Comparison of ENCODE assay signal across 8 mouse cellular contexts in genomic region chr2:144526981-144527820, GRCm38 (mm10). TPM values are rescaled to one million over a fixed set of nuclear protein-coding genes. Genes with fewer than 3 reads are reported as not detected.
DNase-seq lines count a peak whose midpoint lies in the region; ATAC-seq and TF ChIP-seq lines count a peak whose summit lies in the region.

Dzank1 (minus strand) TSS chr2:144527414.
Polr3f (plus strand) TSS chr2:144527718.

- peak within 1 kb of the TSS; percentile 90 to 98 (median 93) for H3K4me3 ChIP-seq in CH12.LX (replicated peaks in 1 of 3; ENCODE audit: low read depth in 2 of 3, low read length in 2 of 3, poor library complexity in 1 of 3)
- peak within 1 kb of the TSS; percentile 90 for H3K4me3 ChIP-seq in forebrain, embryonic 11.5 days (ENCODE audit: low read depth, low read length)
- peak within 1 kb of the TSS; percentile 98 for H3K4me3 ChIP-seq in heart, embryonic 16.5 days (ENCODE audit: low read length)
- H3K4me3 ChIP-seq in liver, embryonic 15.5 days (replicated peaks): peak within 1 kb of the TSS; percentile 77
- peak within 1 kb of the TSS; percentile 84 for H3K4me3 ChIP-seq in neural tube, embryonic 12.5 days

- H3K27ac ChIP-seq in CH12.LX (ENCODE audit: insufficient read depth, low read depth): peak within 1 kb of the TSS; percentile 19; the same call in 1 of the 2 replicates
- H3K27ac ChIP-seq in forebrain, embryonic 11.5 days (ENCODE audit: low read depth, low read length): peak within 1 kb of the TSS; percentile 89
- peak within 1 kb of the TSS; percentile 92 for H3K27ac ChIP-seq in heart, embryonic 16.5 days (ENCODE audit: low read length)
- H3K27ac ChIP-seq in liver, embryonic 15.5 days (replicated peaks): peak within 1 kb of the TSS; percentile 80
- peak within 1 kb of the TSS; percentile 67 for H3K27ac ChIP-seq in neural tube, embryonic 12.5 days

- TF ChIP-seq POLR2A in CH12.LX (IDR thresholded peaks at IDR 0.05; ENCODE audit: low read depth, low read length): peak; percentile 78

- H3K36me3 ChIP-seq in CH12.LX (replicated peaks in 1 of 2; ENCODE audit: control insufficient read depth in 1 of 2, insufficient read depth in 1 of 2, low read length in 1 of 2): peaks cover 0 to 29% of the 10 kb centered on the region in 2 experiments
- H3K36me3 ChIP-seq in forebrain, embryonic 11.5 days (ENCODE audit: control insufficient read depth, insufficient read depth, low read length): no peaks in the 10 kb centered on the region
- peaks cover 8% of the 10 kb centered on the region for H3K36me3 ChIP-seq in heart, embryonic 16.5 days (ENCODE audit: control insufficient read depth, insufficient read depth)
- H3K36me3 ChIP-seq in liver, embryonic 15.5 days (replicated peaks): peaks cover 15% of the 10 kb centered on the region
- H3K36me3 ChIP-seq in neural tube, embryonic 12.5 days: peaks cover 11% of the 10 kb centered on the region

- peaks cover 5 to 21% of the 10 kb centered on the region in 2 experiments for H3K4me1 ChIP-seq in CH12.LX (ENCODE audit: control insufficient read depth in 1 of 2, insufficient read depth in 2 of 2)
- peaks cover 3% of the 10 kb centered on the region; the same call in 1 of the 2 replicates for H3K4me1 ChIP-seq in forebrain, embryonic 11.5 days (replicated peaks; ENCODE audit: control insufficient read depth, insufficient read depth, low read length)
- H3K4me1 ChIP-seq in heart, embryonic 16.5 days (ENCODE audit: control insufficient read depth, insufficient read depth, low read length): peaks cover 13% of the 10 kb centered on the region
- peaks cover 23% of the 10 kb centered on the region for H3K4me1 ChIP-seq in liver, embryonic 15.5 days (replicated peaks)
- peaks cover 12% of the 10 kb centered on the region for H3K4me1 ChIP-seq in neural tube, embryonic 12.5 days

- H3K27me3 ChIP-seq in CH12.LX (replicated peaks): peaks cover 22% of the 10 kb centered on the region
- H3K27me3 ChIP-seq in forebrain, embryonic 11.5 days (ENCODE audit: control insufficient read depth, insufficient read depth, low read length): no peaks in the 10 kb centered on the region
- H3K27me3 ChIP-seq in heart, embryonic 16.5 days (ENCODE audit: control insufficient read depth, insufficient read depth, low read length): no peaks in the 10 kb centered on the region
- peaks cover 35% of the 10 kb centered on the region for H3K27me3 ChIP-seq in liver, embryonic 15.5 days
- H3K27me3 ChIP-seq in neural tube, embryonic 12.5 days (replicated peaks): no peaks in the 10 kb centered on the region

- peak within 1 kb of the TSS; percentile 94 for H3K4me2 ChIP-seq in CH12.LX (ENCODE audit: insufficient read depth, low read depth, poor library complexity, severe bottlenecking)
- peak within 1 kb of the TSS; percentile 50 for H3K4me2 ChIP-seq in forebrain, embryonic 11.5 days (ENCODE audit: low read depth, low read length, severe bottlenecking)
- H3K4me2 ChIP-seq in heart, embryonic 16.5 days (ENCODE audit: low read depth, low read length): peak within 1 kb of the TSS; percentile 97
- peak within 1 kb of the TSS; percentile 95 for H3K4me2 ChIP-seq in liver, embryonic 15.5 days
- peak within 1 kb of the TSS; percentile 81 for H3K4me2 ChIP-seq in neural tube, embryonic 12.5 days (replicated peaks)

- peak; percentile 97 for DNase-seq in CH12.LX (ENCODE audit: extremely low read depth)
- DNase-seq in c-Kit-positive CD71-positive TER-119-negative erythroid progenitor cells, embryonic 14.5 days (ENCODE audit: low read depth): peak; percentile 92
- DNase-seq in forebrain, embryonic 11.5 days (ENCODE audit: low spot score): peak; percentile 97
- DNase-seq in kidney, postnatal 36 days: peak; percentile 98 to 99
- peak; percentile 97 for DNase-seq in telencephalon, adult 2 months (ENCODE audit: low read depth, low spot score)

- TF ChIP-seq CTCF in CH12.LX (conservative IDR thresholded peaks at IDR 0.05 in 1 of 2, IDR thresholded peaks at IDR 0.05 in 1 of 2; ENCODE audit: low read depth in 2 of 2, low read length in 2 of 2): peak in 1 of 2 experiments; percentile 38; a peak in 1 of 4 replicates

- no peaks in the 10 kb centered on the region for H3K9me3 ChIP-seq in CH12.LX (replicated peaks; ENCODE audit: low read length)
- H3K9me3 ChIP-seq in forebrain, embryonic 11.5 days (ENCODE audit: control insufficient read depth, low read length): no peaks in the 10 kb centered on the region
- no peaks in the 10 kb centered on the region for H3K9me3 ChIP-seq in heart, embryonic 16.5 days (replicated peaks; ENCODE audit: control insufficient read depth, low read length)
- no peaks in the 10 kb centered on the region for H3K9me3 ChIP-seq in liver, embryonic 15.5 days (replicated peaks)
- H3K9me3 ChIP-seq in neural tube, embryonic 12.5 days: no peaks in the 10 kb centered on the region

- in situ Hi-C loops in CH12.LX (cut with MboI; ENCODE audit: low pct_ligation_motif_present, low pct_unique_long_range_greater_than_20kb, low sequenced_read_pairs): no loop called here

- WGBS in forebrain, embryonic 11.5 days: under 1% methylated on average over 56 of the region's 56 CpGs
- WGBS in heart, embryonic 16.5 days: 1% methylated on average over 56 of the region's 56 CpGs
- WGBS in liver, embryonic 15.5 days (ENCODE audit: insufficient replicate concordance): 1% methylated on average over 56 of the region's 56 CpGs
- under 1% methylated on average over 56 of the region's 56 CpGs for WGBS in neural tube, embryonic 12.5 days

- TF ChIP-seq RAD21 in CH12.LX (IDR thresholded peaks at IDR 0.05; ENCODE audit: low read depth, low read length): no peak

- dilution Hi-C loops in CH12.LX (cut with MboI; ENCODE audit: extremely low pct_ligation_motif_present, extremely low pct_unique_long_range_greater_than_20kb, low sequenced_read_pairs): no loop called here

- peaks cover 15% of the 10 kb centered on the region for H3K79me2 ChIP-seq in CH12.LX (replicated peaks; ENCODE audit: control insufficient read depth, extremely low read depth, insufficient read depth, poor library complexity, severe bottlenecking)

- ATAC-seq in forebrain, embryonic 11.5 days (replicated peaks; ENCODE audit: low FRiP score): peak; percentile 98
- ATAC-seq in heart, embryonic 16.5 days (replicated peaks; ENCODE audit: extremely low read depth, insufficient read depth, low FRiP score): peak; percentile 97
- ATAC-seq in liver, embryonic 15.5 days (ENCODE audit: insufficient read depth): peak; percentile 98
- peak; percentile 98 for ATAC-seq in neural tube, embryonic 12.5 days (ENCODE audit: low FRiP score, low read depth)

- no peak for TF ChIP-seq EP300 in CH12.LX (IDR thresholded peaks at IDR 0.05; ENCODE audit: low read length)

- H3K9ac ChIP-seq in CH12.LX (ENCODE audit: insufficient read depth, low read depth): peak within 1 kb of the TSS; percentile 95
- H3K9ac ChIP-seq in forebrain, embryonic 11.5 days (ENCODE audit: low read length): peak within 1 kb of the TSS; percentile 82
- peak within 1 kb of the TSS; percentile 96 for H3K9ac ChIP-seq in heart, embryonic 16.5 days (ENCODE audit: low read length)
- H3K9ac ChIP-seq in liver, embryonic 15.5 days: peak within 1 kb of the TSS; percentile 84
- H3K9ac ChIP-seq in neural tube, embryonic 12.5 days: peak within 1 kb of the TSS; percentile 83

TF ChIP-seq in CH12.LX, 34 proteins besides CTCF, POLR2A, EP300 and RAD21 (continues in another document):
- TF ChIP-seq KAT2A (IDR thresholded peaks at IDR 0.05; ENCODE audit: insufficient replicate concordance, low read length) (peak; percentile 86; the same call in 1 of the 2 replicates), E2F4 (IDR thresholded peaks at IDR 0.05; ENCODE audit: insufficient replicate concordance, low read depth, low read length) (no peak), MXI1 (IDR thresholded peaks at IDR 0.05; ENCODE audit: low read depth, low read length) (peak; percentile 91; the same call in 1 of the 2 replicates), MAZ (IDR thresholded peaks at IDR 0.05; ENCODE audit: low read depth, low read length) (no peak), NRF1 (IDR thresholded peaks at IDR 0.05; ENCODE audit: low read depth, low read length) (peak; percentile 28; the same call in 1 of the 2 replicates), USF1 (IDR thresholded peaks at IDR 0.05; ENCODE audit: low read depth, low read length) (no peak), IRF4 (IDR thresholded peaks at IDR 0.05; ENCODE audit: low read depth, low read length) (peak; percentile 2), ZKSCAN1 (IDR thresholded peaks at IDR 0.05; ENCODE audit: borderline replicate concordance, low read depth, low read length) (no peak), RCOR1 (conservative IDR thresholded peaks at IDR 0.05; ENCODE audit: low read depth, low read length) (no peak), MAFK (IDR thresholded peaks at IDR 0.05; ENCODE audit: insufficient replicate concordance, low read length) (no peak), GABPA (IDR thresholded peaks at IDR 0.05; ENCODE audit: insufficient replicate concordance, low read depth, low read length) (no peak; the same call in 1 of the 2 replicates), CHD1 (IDR thresholded peaks at IDR 0.05; ENCODE audit: low read depth, low read length) (no peak), MEF2A (IDR thresholded peaks at IDR 0.05; ENCODE audit: borderline replicate concordance, low read depth, low read length) (no peak), HCFC1 (IDR thresholded peaks at IDR 0.05; ENCODE audit: low read depth, low read length) (peak; percentile 94), ELF1 (IDR thresholded peaks at IDR 0.05; ENCODE audit: low read depth, low read length) (peak; percentile 61; the same call in 1 of the 2 replicates), POLR2AphosphoS2 (IDR thresholded peaks at IDR 0.05; ENCODE audit: low read depth, low read length) (no peak)

RNA-seq across cellular contexts. Expression of gene Dzank1, which starts in this region (rescaled TPM):
- total RNA-seq in CH12.LX (2012; rRNA removed) (0.04 and 0.08 TPM in 2 replicates), CH12.LX (2014; rRNA removed) (0.04 and 0.08 TPM in 2 replicates)
- polyA plus RNA-seq in CH12.LX (2012; ENCODE audit: insufficient read length, low read depth): 0.29 and 0.34 TPM in 2 replicates
- polyA plus RNA-seq in forebrain, embryonic 11.5 days (2014; fragmentation: Nextera tagmentation; extraction: Ambion mirVana): 1.5 and 3.8 TPM in 2 replicates
- polyA plus RNA-seq in heart, embryonic 16.5 days (2015; fragmentation: Nextera tagmentation; extraction: Ambion mirVana): 0.60 and 1.5 TPM in 2 replicates
- polyA plus RNA-seq in liver, embryonic 15.5 days (2015; fragmentation: Nextera tagmentation; extraction: Ambion mirVana): 0.01 and 0.03 TPM in 2 replicates
- polyA plus RNA-seq in neural tube, embryonic 12.5 days (2016; fragmentation: Nextera tagmentation; extraction: Ambion mirVana): 5.2 and 7.2 TPM in 2 replicates

RNA-seq across cellular contexts. Expression of gene Polr3f, which starts in this region (rescaled TPM):
- total RNA-seq in CH12.LX (2012; rRNA removed) (15.8 and 18.5 TPM in 2 replicates), CH12.LX (2014; rRNA removed) (28.5 and 31.9 TPM in 2 replicates)
- 20.2 and 23.2 TPM in 2 replicates for polyA plus RNA-seq in CH12.LX (2012; ENCODE audit: insufficient read length, low read depth)
- polyA plus RNA-seq in forebrain, embryonic 11.5 days (2014; fragmentation: Nextera tagmentation; extraction: Ambion mirVana): 34.2 and 36.9 TPM in 2 replicates
- 18.4 and 20.8 TPM in 2 replicates for polyA plus RNA-seq in heart, embryonic 16.5 days (2015; fragmentation: Nextera tagmentation; extraction: Ambion mirVana)
- polyA plus RNA-seq in liver, embryonic 15.5 days (2015; fragmentation: Nextera tagmentation; extraction: Ambion mirVana): 7.4 and 8.0 TPM in 2 replicates
- polyA plus RNA-seq in neural tube, embryonic 12.5 days (2016; fragmentation: Nextera tagmentation; extraction: Ambion mirVana): 33.3 and 33.9 TPM in 2 replicates

Comparison
In these comparisons a context has a peak if more than half of its experiments do, and no peak if none do; other contexts are left out.
1. Peak in every context shown above with its lines: DNase-seq, ATAC-seq, H3K4me3 ChIP-seq and H3K27ac ChIP-seq.
2. H3K27ac ChIP-seq: peak in every context shown above with its lines; median percentile 92 in heart, embryonic 16.5 days; 89 in forebrain, embryonic 11.5 days; 80 in liver, embryonic 15.5 days; 67 in neural tube, embryonic 12.5 days; 19 in CH12.LX.